Mouse (Mus musculus) E14TG2a.4 (cell line): ENCODE measurements at regions not wholly inside any gene's neighbourhood (a gene's known extent, or its start where the extent isn't known, plus 50 kb on each side); places are given as distances from the start of the nearest gene placed in this dataset.

Experiments used
- H3K27me3 ChIP-seq: 2 replicates; pipeline ENCODE4 v1.6.1; 2014; ENCODE audit warnings: low read length, control low read depth; ENCODE audit not compliant: insufficient read depth
- H3K36me3 ChIP-seq: 2 replicates; pipeline ENCODE4 v1.6.1; 2014; ENCODE audit warnings: low read length, control low read depth; ENCODE audit not compliant: insufficient read depth
- H3K4me1 ChIP-seq: replicated peaks from 2 replicates; pipeline ENCODE4 v1.6.1; 2014; ENCODE audit warnings: low read depth, low read length, control low read depth
- H3K4me3 ChIP-seq: replicated peaks from 2 replicates; pipeline ENCODE4 v1.5.1; 2014; ENCODE audit warnings: mild to moderate bottlenecking, low read length
- H3K9me3 ChIP-seq: 2 replicates; pipeline ENCODE4 v1.6.1; 2014; ENCODE audit warnings: low read length, control low read depth
- CTCF ChIP-seq: conservative IDR thresholded peaks from 2 replicates; pipeline ENCODE4 v1.5.1; 2014; ENCODE audit warnings: low read length
- NANOG ChIP-seq: IDR thresholded peaks from 2 replicates; pipeline ENCODE4 v1.6.1; 2014; ENCODE audit warnings: borderline replicate concordance, low read length, mixed read lengths
- POU5F1 ChIP-seq: IDR thresholded peaks from 2 replicates; pipeline ENCODE4 v1.6.1; 2014; ENCODE audit warnings: low read length, borderline replicate concordance

- no peak overlapping the region for H3K4me3 ChIP-seq
- TF ChIP-seq CTCF (0 out of 2 replicates have a peak, but pooled peaks have one; percentile 1), POU5F1 (no peak)
- no peaks in the 10 kb centered on the region for H3K9me3 ChIP-seq
Measured at GRCm38 (mm10) chr8:25362146-25362545, 538.0 kb upstream of the Adam5 start.

GRCm38 (mm10) chr8:25361420-25361819 lies 537.3 kb upstream of the Adam5 start:
- Histone ChIP-seq H3K9me3 (0 out of 2 replicates have a peak, but pooled peaks cover 4% of the 10 kb centered on the region), H3K4me3 (no peak overlapping the region), H3K36me3 (no peaks in the 10 kb centered on the region), H3K4me1 (peaks cover 13% of the 10 kb centered on the region), H3K27me3 (peaks cover 15% of the 10 kb centered on the region; the same call in 1 of the 2 replicates)
- TF ChIP-seq NANOG: no peak
- TF ChIP-seq POU5F1: no peak
- TF ChIP-seq CTCF: peak; percentile 68

More at GRCm38 (mm10) chr8:25362146-25362545, 538.0 kb upstream of the Adam5 start:
- peaks cover 13% of the 10 kb centered on the region for H3K4me1 ChIP-seq
- peaks cover 15% of the 10 kb centered on the region; the same call in 1 of the 2 replicates for H3K27me3 ChIP-seq
- H3K36me3 ChIP-seq: no peaks in the 10 kb centered on the region

- Histone ChIP-seq H3K27me3 (peaks cover 21% of the 10 kb centered on the region), H3K4me1 (peaks cover 22% of the 10 kb centered on the region), H3K9me3 (0 out of 2 replicates have a peak, but pooled peaks cover 4% of the 10 kb centered on the region), H3K4me3 (no peak overlapping the region), H3K36me3 (no peaks in the 10 kb centered on the region)
- no peak for TF ChIP-seq POU5F1
Measured at GRCm38 (mm10) chr8:25358539-25359165, 534.5 kb upstream of the Adam5 start.

GRCm38 (mm10) chr8:25353822-25354770 lies 529.9 kb upstream of the Adam5 start:
- no peak for TF ChIP-seq CTCF
- no peak for TF ChIP-seq NANOG
- no peak for TF ChIP-seq POU5F1
- Histone ChIP-seq H3K4me3 (peak overlapping the region; percentile 39), H3K36me3 (no peaks in the 10 kb centered on the region), H3K27me3 (peaks cover 35% of the 10 kb centered on the region), H3K4me1 (peaks cover 10% of the 10 kb centered on the region), H3K9me3 (peaks cover 14% of the 10 kb centered on the region)

- peaks cover 35% of the 10 kb centered on the region for H3K27me3 ChIP-seq
- TF ChIP-seq CTCF (no peak), POU5F1 (no peak), NANOG (no peak)
- H3K4me1 ChIP-seq: peaks cover 10% of the 10 kb centered on the region
- peaks cover 20% of the 10 kb centered on the region for H3K9me3 ChIP-seq
- H3K4me3 ChIP-seq: no peak overlapping the region
- no peaks in the 10 kb centered on the region for H3K36me3 ChIP-seq
Measured at GRCm38 (mm10) chr8:25353405-25353804, 529.2 kb upstream of the Adam5 start.

GRCm38 (mm10) chr8:25348003-25348683 lies 524.0 kb upstream of the Adam5 start:
- H3K27me3 ChIP-seq: peaks cover 14% of the 10 kb centered on the region
- no peaks in the 10 kb centered on the region for H3K36me3 ChIP-seq
- H3K4me3 ChIP-seq: no peak overlapping the region
- no peaks in the 10 kb centered on the region for H3K4me1 ChIP-seq
- TF ChIP-seq POU5F1: no peak
- peaks cover 22% of the 10 kb centered on the region for H3K9me3 ChIP-seq

- TF ChIP-seq NANOG: no peak
- Histone ChIP-seq H3K27me3 (no peaks in the 10 kb centered on the region), H3K4me3 (no peak overlapping the region), H3K9me3 (peaks cover 17% of the 10 kb centered on the region), H3K4me1 (no peaks in the 10 kb centered on the region), H3K36me3 (no peaks in the 10 kb centered on the region)
Measured at GRCm38 (mm10) chr8:25343160-25343602, 519.0 kb upstream of the Adam5 start.

- Histone ChIP-seq H3K9me3 (peaks cover 24% of the 10 kb centered on the region), H3K36me3 (no peaks in the 10 kb centered on the region), H3K4me1 (no peaks in the 10 kb centered on the region), H3K4me3 (no peak overlapping the region), H3K27me3 (no peaks in the 10 kb centered on the region)
- TF ChIP-seq POU5F1: no peak
- no peak for TF ChIP-seq NANOG
- TF ChIP-seq CTCF: no peak
Measured at GRCm38 (mm10) chr8:25342501-25342900, 518.3 kb upstream of the Adam5 start.

GRCm38 (mm10) chr8:25341225-25341624 lies 517.1 kb upstream of the Adam5 start:
- Histone ChIP-seq H3K4me3 (no peak overlapping the region), H3K4me1 (no peaks in the 10 kb centered on the region), H3K36me3 (no peaks in the 10 kb centered on the region), H3K9me3 (peaks cover 36% of the 10 kb centered on the region), H3K27me3 (no peaks in the 10 kb centered on the region)
- TF ChIP-seq NANOG (no peak), CTCF (no peak), POU5F1 (no peak)
